Mouse (Mus musculus): ENCODE measurements around the gene Sart1. TPM values are rescaled to one million over a fixed set of nuclear protein-coding genes. Genes with fewer than 3 reads are reported as not detected.
"Not testable (repeated sequence)": the region's sequence is repeated elsewhere in the genome, so short reads cannot be mapped to it uniquely, and the experiment has no call there.

The Sart1 gene
- total RNA-seq, 2 experiments from 2014 or later, result 29.0 to 36.5 TPM

- peak; percentile 62 for DNase-seq
These were observed 26.0 kb upstream of the Sart1 start for GRCm38 (mm10) chr19:5414534-5414957.

- DNase-seq, result no peak
These were observed 25.3 kb upstream of the Sart1 start for GRCm38 (mm10) chr19:5413840-5414239.

- DNase-seq, result peak; percentile 59
These were observed 23.5 kb upstream of the Sart1 start for GRCm38 (mm10) chr19:5411961-5412360.

- no peak for DNase-seq
These were observed 22.1 kb upstream of the Sart1 start for GRCm38 (mm10) chr19:5410641-5411040.

GRCm38 (mm10) chr19:5409068-5409467 lies 20.6 kb upstream of the Sart1 start:
- DNase-seq, result peak; percentile 45

- DNase-seq, result no peak
These were observed 19.8 kb upstream of the Sart1 start for GRCm38 (mm10) chr19:5408057-5409001.

GRCm38 (mm10) chr19:5407133-5407532 lies 18.6 kb upstream of the Sart1 start:
- DNase-seq, result no peak

GRCm38 (mm10) chr19:5406531-5407126 lies 18.1 kb upstream of the Sart1 start:
- DNase-seq, result peak; percentile 53

GRCm38 (mm10) chr19:5405924-5406323 lies 17.4 kb upstream of the Sart1 start:
- no peak for DNase-seq

GRCm38 (mm10) chr19:5402293-5402692 lies 13.8 kb upstream of the Sart1 start, which contains the start of gene Tsga10ip:
Gene Tsga10ip (minus strand): TSS chr19:5402526.
- no peak for DNase-seq

- DNase-seq, result not testable (repeated sequence)
These were observed 12.6 kb upstream of the Sart1 start for GRCm38 (mm10) chr19:5401073-5401472.

- no peak for DNase-seq
These were observed 6.9 kb upstream of the Sart1 start for GRCm38 (mm10) chr19:5395371-5395770.

- DNase-seq, result no peak
These were observed 5.7 kb upstream of the Sart1 start for GRCm38 (mm10) chr19:5394168-5394567.

GRCm38 (mm10) chr19:5392892-5393291 lies 4.4 kb upstream of the Sart1 start:
- no peak for DNase-seq

- no peak for DNase-seq
These were observed 1.9 kb upstream of the Sart1 start for GRCm38 (mm10) chr19:5390416-5390815.

- DNase-seq, result no peak
These were observed 1.1 kb upstream of the Sart1 start for GRCm38 (mm10) chr19:5389647-5390046.

- no peak for DNase-seq
These were observed 477 bp downstream of the Sart1 start for GRCm38 (mm10) chr19:5388011-5388441.

- no peak for DNase-seq
These were observed 3.8 kb downstream of the Sart1 start for GRCm38 (mm10) chr19:5384715-5385114.

- no peak for DNase-seq
These were observed 5.2 kb downstream of the Sart1 start for GRCm38 (mm10) chr19:5383326-5383725.

GRCm38 (mm10) chr19:5377446-5377845 lies 11.1 kb downstream of the Sart1 start:
- DNase-seq, result no peak

GRCm38 (mm10) chr19:5374748-5375147 lies 13.8 kb downstream of the Sart1 start:
- DNase-seq, result no peak

GRCm38 (mm10) chr19:5374177-5374576 lies 14.3 kb downstream of the Sart1 start:
- DNase-seq, result no peak

GRCm38 (mm10) chr19:5372724-5373123 lies 15.8 kb downstream of the Sart1 start:
- no peak for DNase-seq
